Mouse (Mus musculus): Measurements from ENCODE around the gene Nudt22.
A peak's percentile ranks its signal among the peaks of the same experiment; 100 is the strongest.

The Nudt22 gene

GRCm38 (mm10) chr19:6996006-6996405, at the start of gene Nudt22, which contains the start of gene Trpt1:
Gene Nudt22, minus strand, starts transcription at chr19:6996117.
Gene Trpt1, plus strand, starts transcription at chr19:6996131.
- peak; percentile 55 to 66 for DNase-seq

- DNase-seq: no peak
These were observed 48.8 kb upstream of the Nudt22 start for GRCm38 (mm10) chr19:7044706-7045105.

GRCm38 (mm10) chr19:7044279-7044678, 48.4 kb upstream of the Nudt22 start:
- no peak for DNase-seq

GRCm38 (mm10) chr19:7041171-7041570, 45.3 kb upstream of the Nudt22 start:
- no peak for DNase-seq

DNA sequence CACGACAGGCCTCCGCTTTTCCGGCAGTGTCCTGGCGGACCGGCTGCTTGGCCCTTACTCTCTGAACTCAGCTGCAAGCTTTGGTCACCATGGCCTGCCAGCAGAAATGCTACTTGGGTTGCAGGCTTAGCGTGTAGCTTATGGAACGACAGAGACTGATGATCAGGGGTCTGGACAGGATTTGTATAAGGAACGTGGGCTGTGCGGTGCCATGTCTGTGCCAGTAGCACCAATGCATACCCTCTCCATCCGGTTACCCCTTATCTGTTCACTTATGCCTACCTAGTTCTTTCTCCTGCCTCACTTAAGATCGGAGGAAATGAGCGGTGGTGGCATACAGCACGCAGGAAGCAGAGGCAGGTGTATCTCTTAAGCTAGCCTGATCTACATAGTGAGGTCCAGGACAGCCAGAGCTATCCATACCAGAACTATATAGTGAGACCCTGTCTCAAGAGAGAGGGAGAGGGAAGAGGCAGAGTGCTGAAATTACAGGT, 44.8 kb upstream of the Nudt22 start:
- DNase-seq: no peak

DNA sequence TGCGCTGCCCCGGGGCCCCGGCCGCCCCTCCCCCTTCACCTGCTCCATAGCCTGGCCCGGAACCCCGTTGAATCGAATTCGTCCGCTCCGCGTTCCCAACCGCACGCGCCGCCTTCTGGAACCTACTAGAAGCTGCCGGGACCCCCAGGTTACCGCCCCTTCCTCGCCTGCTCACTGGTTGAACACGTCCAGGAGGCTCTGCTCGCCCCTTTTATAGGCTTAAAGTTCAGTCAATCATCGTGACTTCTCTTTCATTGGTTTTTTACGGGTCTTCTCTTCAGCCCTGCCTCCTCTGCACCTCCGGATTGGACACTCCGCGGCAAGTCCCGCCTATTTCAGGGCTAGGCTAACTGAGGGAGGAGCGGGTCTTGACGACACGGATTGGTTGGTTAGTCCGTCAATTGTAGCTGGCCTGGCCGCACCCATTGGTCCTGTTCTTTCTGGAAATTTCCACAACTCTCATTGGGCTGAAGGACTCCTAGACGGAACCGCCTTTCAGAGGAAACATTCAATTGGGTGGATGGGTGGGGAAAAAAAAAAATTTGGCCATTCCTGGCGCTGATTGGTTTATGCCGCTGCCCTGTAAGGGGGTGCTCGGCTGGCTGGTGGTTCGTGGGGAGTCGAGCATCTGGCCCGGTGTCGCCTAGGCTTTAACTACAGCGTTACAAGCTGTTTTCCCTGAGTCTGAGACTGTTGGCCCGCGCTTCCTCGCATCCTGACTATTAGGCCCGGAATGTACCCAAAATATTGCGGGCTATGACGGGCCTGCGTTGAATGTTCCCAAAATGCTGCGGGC, 44.1 kb upstream of the Nudt22 start, which contains the start of gene Stip1:
TSS of gene Stip1 (minus strand) at position 127 of the 796 bp plus-strand sequence.
- peak; percentile 94 to 98 for DNase-seq

GRCm38 (mm10) chr19:7039088-7039720, 43.3 kb upstream of the Nudt22 start:
- DNase-seq: peak in 1 of 2 experiments; percentile 50

DNA sequence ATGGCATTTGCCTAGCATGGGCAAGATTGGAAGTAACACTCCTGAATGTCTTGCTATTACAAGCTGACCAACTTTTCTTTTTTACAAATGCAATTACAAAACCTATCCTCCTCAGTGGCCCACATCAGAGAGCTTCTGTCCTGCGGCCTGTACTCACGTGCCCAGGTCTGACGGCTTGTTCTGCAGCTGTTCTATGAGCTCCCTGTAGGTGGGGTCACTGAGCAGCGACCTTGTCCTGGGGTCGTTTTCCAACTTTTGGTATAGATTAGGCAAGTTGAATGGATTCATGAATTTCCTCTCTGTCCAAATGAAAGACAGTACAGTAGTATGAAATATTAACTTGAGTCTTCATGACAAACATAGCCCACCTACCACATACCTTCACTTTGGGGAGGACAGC, 38.1 kb upstream of the Nudt22 start:
- DNase-seq: no peak

DNA sequence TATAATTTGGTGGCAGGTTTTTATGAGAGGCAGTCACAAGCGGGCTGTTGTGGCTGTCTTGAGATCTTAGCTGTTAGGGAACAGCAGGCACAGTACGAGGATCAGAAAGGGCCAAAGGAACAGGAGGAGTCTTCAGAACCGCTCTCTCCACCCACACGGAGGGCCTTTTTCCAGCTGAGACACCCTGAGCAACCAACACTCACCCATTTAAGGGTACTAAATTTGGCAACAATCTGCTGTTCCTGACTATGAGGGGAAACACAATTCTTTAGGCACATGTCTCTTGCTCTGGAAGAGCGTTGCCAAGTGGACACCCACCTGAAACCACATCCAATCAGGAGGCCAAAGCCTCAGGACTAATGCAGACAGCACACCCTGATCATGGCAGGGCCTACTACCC, 33.6 kb upstream of the Nudt22 start:
- DNase-seq: no peak

GRCm38 (mm10) chr19:7020224-7020641, 24.3 kb upstream of the Nudt22 start:
- peak; percentile 47 to 67 for DNase-seq

DNA sequence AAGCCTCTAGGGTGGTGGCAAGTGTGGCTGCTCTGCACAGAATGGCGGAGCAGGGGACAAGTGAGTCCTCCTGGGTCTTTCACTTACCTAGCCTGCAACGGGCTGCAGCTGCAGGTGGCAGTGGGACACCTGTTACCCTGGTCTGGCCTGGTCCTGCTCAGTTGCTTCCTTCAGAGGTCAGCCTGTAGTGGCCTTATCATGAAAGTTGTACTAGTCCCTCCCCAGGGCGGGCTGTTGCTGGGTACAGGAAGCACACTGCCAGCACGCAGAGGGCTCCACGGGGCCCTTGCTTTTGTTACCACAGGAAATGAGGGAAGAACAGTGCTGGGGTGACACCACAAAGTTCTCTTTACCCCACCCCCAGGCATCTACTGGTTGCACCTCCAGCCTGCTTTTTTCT, 23.3 kb upstream of the Nudt22 start, which contains the start of gene Fermt3:
TSS of gene Fermt3 (minus strand) at position 279 of the 400 bp plus-strand sequence.
- DNase-seq: peak; percentile 76

GRCm38 (mm10) chr19:7018546-7018945, 22.6 kb upstream of the Nudt22 start:
- DNase-seq: no peak

DNA sequence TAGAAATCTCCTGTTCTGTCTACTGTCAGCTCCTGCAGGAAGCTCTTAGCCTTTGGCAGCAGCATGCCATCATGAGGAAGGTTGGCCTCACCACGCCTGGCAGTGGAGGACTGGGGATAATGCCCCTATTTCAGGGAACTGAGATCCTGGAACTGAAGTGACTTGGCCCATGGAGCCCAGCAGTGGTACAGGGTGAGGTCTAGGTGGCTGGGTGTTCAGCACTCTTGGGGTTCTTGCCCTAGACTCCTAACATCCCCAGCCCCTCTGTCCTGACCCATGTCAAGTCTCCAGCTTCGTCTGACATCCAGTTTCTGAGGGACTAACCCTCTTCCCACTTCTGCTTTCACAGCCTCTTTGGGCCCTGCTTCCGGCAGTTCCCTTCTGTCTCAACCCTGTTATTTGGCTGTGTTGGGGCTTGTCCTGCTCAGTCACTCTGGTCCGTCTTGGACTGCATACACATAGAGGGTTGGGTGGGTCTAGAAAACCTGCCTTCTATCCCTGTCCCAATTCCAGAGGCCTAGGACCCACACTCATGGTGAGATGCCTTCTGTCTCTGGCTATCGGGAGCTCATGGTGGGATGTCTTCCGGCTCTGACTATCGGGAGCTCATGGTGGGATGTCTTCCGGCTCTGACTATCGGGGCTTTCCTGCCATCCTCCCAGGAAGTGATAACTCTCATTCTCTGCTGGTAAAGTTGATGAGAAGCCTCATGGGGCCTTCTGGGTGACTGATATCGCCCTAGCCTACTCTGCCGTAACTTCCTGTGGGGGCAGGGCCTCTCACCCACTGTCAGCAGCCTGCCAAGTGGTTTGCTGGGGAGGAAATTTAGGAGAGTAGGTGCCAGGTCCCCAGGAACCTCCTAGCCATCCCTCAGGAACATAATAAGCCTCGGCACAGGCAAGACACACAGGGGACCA, 21.9 kb upstream of the Nudt22 start:
- DNase-seq: peak; percentile 57

DNA sequence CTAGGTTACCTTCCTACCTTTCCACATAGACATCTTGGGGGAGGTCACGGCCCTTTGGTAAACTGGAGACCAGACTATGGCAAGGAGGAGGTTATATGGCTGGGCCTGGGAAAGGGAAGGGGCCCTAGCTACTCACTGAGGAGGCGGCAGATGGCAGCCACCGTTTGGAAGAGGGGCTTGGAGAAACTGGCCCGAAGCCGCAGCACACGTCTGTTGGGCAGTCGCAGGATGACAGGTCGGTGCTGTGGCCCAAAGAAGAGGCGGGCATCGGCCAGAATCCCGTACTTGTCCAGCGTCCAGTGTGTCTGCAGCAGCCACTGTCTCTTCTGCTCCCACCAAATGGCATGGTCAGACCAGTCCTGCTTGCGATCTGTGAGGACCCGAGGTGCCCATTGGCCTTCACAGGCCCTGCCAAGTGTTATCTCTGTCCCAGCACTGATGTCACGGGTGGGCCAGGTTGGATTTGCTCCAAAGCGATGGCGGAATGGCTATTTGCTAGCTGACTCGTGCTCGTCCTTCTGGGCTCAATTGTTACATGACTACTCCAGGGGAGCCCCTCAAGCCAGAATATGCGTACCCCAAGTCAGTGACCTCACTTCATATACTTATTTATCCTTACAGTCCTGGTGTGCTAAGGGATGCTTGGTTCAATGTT, 18.7 kb upstream of the Nudt22 start:
- DNase-seq: no peak

DNA sequence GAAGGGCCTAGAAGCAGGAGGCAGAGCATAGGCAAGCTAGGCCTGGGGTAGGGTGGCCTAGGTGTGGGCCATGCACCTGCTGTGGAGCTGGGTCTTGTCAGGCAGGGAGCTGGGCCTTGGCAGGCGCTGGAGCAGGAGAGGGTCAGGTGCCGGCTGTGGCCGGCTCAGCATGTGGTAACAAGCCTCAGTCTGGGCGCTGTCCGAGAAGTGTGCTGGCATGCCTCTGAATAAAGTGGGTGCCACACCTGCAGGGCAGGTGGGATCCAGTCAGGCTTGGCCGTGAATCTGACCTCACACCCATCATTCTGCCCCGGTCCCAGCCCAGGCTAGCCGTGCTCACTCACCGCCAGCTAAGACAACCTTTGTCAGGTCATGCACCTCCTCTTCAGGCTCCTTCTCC, 18.1 kb upstream of the Nudt22 start:
- no peak for DNase-seq

- DNase-seq: no peak
These were observed 16.5 kb upstream of the Nudt22 start for GRCm38 (mm10) chr19:7012426-7012825.

DNA sequence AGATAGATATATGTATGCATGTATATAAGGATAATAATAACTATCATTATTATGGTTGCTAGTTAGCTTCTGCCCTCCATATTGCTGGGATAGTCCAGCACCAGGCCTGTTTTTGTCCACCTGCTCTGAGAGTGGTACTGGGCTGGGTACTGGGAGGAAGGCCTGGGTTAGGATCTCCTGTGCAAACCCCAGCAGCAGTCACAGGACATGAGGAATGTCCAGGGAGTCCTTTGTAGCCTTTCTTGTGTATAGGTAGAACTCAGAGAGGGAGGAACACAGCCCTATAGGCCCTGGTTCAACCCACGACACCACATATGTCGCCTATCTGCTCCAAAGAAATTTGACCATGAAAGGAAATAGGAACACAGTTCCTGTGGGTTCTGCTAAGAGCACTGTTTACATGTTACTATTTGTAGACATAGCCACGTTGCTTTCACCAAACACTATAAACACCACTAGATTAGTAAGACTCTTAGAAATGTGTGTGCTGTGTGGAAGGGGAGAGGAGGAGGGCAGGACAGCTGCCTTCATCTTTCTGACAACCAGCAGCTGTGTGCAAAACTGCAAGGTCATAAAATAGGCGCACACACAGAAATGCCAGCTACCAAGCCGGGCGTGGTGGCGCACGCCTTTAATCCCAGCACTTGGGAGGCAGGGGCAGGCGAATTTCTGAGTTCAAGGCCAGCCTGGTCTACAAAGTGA, 11.1 kb upstream of the Nudt22 start:
- DNase-seq: no peak

DNA sequence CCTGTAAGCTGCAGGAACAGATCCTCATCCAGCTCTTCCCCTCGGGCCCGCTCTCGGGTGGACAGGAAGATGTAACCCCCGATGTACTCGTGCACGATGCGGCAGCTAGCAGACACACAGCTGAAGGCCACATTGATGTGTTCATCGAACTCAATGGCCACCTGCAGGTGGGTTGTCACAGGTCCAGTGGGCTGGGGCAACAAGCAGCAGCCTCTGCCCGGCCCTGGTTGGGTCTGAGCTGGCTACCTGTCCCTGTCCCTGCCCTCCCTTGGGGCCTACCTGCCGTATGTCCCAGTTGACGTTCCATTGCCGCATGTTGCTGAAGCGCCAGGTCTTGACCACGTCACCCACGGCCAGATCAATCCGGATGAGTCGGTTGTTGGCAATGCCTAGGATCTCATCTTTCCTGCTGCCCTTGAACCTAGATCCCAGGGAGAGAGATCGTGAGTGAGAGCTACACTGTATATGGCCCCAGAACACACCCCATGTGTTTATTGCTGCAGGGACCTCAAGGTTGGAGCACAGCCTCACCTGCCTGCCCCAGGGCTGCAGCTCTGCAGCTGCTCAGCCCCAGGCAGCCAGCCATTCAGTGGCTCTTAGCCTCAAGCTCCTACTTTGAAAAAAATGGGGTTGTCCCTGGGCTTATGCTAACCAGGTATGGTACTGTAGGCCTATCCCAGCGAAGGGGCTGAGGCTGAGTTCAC, 3.6 kb upstream of the Nudt22 start:
- DNase-seq: no peak

GRCm38 (mm10) chr19:6997721-6998290, 1.9 kb upstream of the Nudt22 start:
- no peak for DNase-seq

DNA sequence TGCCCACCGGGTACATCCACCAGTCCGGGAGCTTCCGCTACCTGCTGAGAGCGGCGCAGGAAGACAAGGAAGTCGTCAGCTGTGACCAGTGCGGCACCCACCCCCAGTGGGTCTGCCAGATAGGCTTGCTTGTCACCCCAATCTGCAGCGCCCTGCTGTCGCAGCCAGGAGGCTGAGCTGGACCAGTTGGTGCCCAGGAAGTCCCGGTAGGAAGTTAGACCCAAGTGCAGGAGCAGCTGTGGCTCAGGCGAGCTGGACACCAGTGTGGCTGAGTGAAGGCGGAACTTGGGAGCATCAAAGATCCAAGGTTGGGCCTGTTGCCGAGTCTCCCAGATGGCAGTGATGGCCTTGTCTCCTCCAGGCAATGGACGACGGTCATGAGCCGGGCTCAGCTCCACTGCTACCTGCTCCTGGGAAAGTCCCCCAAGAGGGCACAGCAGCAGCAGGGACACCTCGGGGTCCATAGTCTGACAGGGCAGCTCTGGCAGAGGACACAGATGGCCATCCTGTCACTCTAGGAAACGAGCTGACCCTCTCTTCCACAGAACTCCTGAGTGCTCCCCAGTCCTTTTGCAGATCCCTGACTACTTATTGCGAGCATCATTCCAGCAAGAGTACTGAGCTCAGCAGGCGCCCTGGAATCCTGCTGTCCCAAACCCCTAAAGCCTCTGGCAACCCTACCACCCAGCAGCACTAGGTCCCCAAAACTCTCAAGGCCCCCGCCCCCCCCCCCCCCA, 494 bp downstream of the Nudt22 start:
- no peak for DNase-seq

All from spleen, adult 18-20 months (tissue).